Mouse (Mus musculus) spleen, adult 2 months (tissue): ENCODE data around the gene Rap1gap2. TPM values are rescaled to one million over a fixed set of nuclear protein-coding genes. Genes with fewer than 3 reads are reported as not detected.
A peak's percentile ranks its signal among the peaks of the same experiment; 100 is the strongest.

ENCODE experiments used
- DNase-seq, 2 experiments: peaks; one replicate each; pipeline versions ENCODE4 v3.0.0 to v3.0.0-alpha.2; 2012 to 2021; ENCODE audit warnings: low spot score in 2 of 2, low read depth in 1 of 2
- H3K27ac ChIP-seq: fragments of 200-500 bp; 2 replicates; pipeline ENCODE4 v1.5.1; 2012; ENCODE audit warnings: low read length, inconsistent platforms; ENCODE audit not compliant: insufficient read depth
- H3K27me3 ChIP-seq: fragments of 200-500 bp; 2 replicates; pipeline ENCODE4 v1.6.1; 2012; ENCODE audit warnings: mild to moderate bottlenecking, moderate library complexity, low read length, inconsistent platforms; ENCODE audit not compliant: control insufficient read depth, insufficient read depth
- H3K36me3 ChIP-seq: fragments of 200-500 bp; 2 replicates; pipeline ENCODE4 v1.6.1; 2012; ENCODE audit warnings: mild to moderate bottlenecking, low read length, inconsistent platforms; ENCODE audit not compliant: control insufficient read depth, insufficient read depth
- H3K4me1 ChIP-seq: fragments of 200-500 bp; 2 replicates; pipeline ENCODE4 v1.6.1; 2011; ENCODE audit warnings: inconsistent platforms; ENCODE audit not compliant: control insufficient read depth, insufficient read depth, insufficient read length
- H3K4me3 ChIP-seq: fragments of 200-500 bp; 2 replicates; pipeline ENCODE4 v1.5.1; 2011; ENCODE audit warnings: mild to moderate bottlenecking, inconsistent platforms; ENCODE audit not compliant: insufficient read depth, insufficient read length; ENCODE audit errors: extremely low read depth
- CTCF ChIP-seq: fragments of 200-500 bp; IDR thresholded peaks from 2 replicates; pipeline ENCODE4 v1.5.1; 2011; ENCODE audit warnings: mild to moderate bottlenecking, inconsistent platforms; ENCODE audit not compliant: insufficient read depth, insufficient read length, insufficient replicate concordance; ENCODE audit errors: extremely low read depth
- POLR2A ChIP-seq: fragments of 200-500 bp; IDR thresholded peaks from 2 replicates; pipeline ENCODE4 v1.6.1; 2011; ENCODE audit warnings: low read depth, low read length, inconsistent platforms
- WGBS: fragments of 180-500 bp; shearing (Covaris S2); methylation state at CpG from one replicate; pipeline ENCODE4 v1.1.7; 2018; 5-methylcytosine and 5-hydroxymethylcytosine counted together
- polyA plus RNA-seq: library from polyadenylated mRNA; depleted of rRNA; stranded (reverse); fragments of >200 nt; gene quantifications from 2 replicates; pipeline ENCODE4 v1.2.3, GENCODE M21; 2012

Rap1gap2 gene
- polyA plus RNA-seq, 1 experiment = 11.3 TPM

GRCm38 (mm10) chr11:74555716-74556374 lies 54.9 kb downstream of the Rap1gap2 start:
- H3K27ac ChIP-seq = peak overlapping the region; percentile 36; the same call in 1 of the 2 replicates
- TF ChIP-seq POLR2A (no peak), CTCF (no peak)
- H3K4me3 ChIP-seq = no peak overlapping the region
- peaks cover 13% of the 10 kb centered on the region; the same call in 1 of the 2 replicates for H3K4me1 ChIP-seq
- DNase-seq = peak in 1 of 2 experiments; percentile 61
- no peaks in the 10 kb centered on the region for H3K27me3 ChIP-seq
- H3K36me3 ChIP-seq = no peaks in the 10 kb centered on the region
- WGBS = 13% methylated on average over 9 of the region's 9 CpGs

GRCm38 (mm10) chr11:74554683-74555341 lies 55.9 kb downstream of the Rap1gap2 start:
- no peak for DNase-seq
- Histone ChIP-seq H3K27ac (no peak overlapping the region), H3K36me3 (no peaks in the 10 kb centered on the region), H3K27me3 (no peaks in the 10 kb centered on the region), H3K4me1 (peaks cover 13% of the 10 kb centered on the region; the same call in 1 of the 2 replicates), H3K4me3 (no peak overlapping the region)
- no peak for TF ChIP-seq POLR2A
- TF ChIP-seq CTCF = no peak
- WGBS = 51% methylated on average over 15 of the region's 15 CpGs

GRCm38 (mm10) chr11:74551568-74551967 lies 59.1 kb downstream of the Rap1gap2 start:
- TF ChIP-seq CTCF (no peak), POLR2A (no peak)
- no peak for DNase-seq
- Histone ChIP-seq H3K36me3 (no peaks in the 10 kb centered on the region), H3K27ac (no peak overlapping the region), H3K4me3 (no peak overlapping the region), H3K4me1 (peaks cover 12% of the 10 kb centered on the region; the same call in 1 of the 2 replicates), H3K27me3 (no peaks in the 10 kb centered on the region)
- 64% methylated on average over 6 of the region's 6 CpGs for WGBS

- Histone ChIP-seq H3K4me1 (peaks cover 3% of the 10 kb centered on the region; the same call in 1 of the 2 replicates), H3K27ac (no peak overlapping the region), H3K36me3 (no peaks in the 10 kb centered on the region), H3K4me3 (no peak overlapping the region), H3K27me3 (no peaks in the 10 kb centered on the region)
- no peak for DNase-seq
- TF ChIP-seq POLR2A (no peak), CTCF (no peak)
- WGBS = 66% methylated on average over 5 of the region's 5 CpGs
These were observed 60.1 kb downstream of the Rap1gap2 start for GRCm38 (mm10) chr11:74550615-74551102.

- Histone ChIP-seq H3K4me3 (no peak overlapping the region), H3K4me1 (no peaks in the 10 kb centered on the region; the same call in 1 of the 2 replicates), H3K27me3 (no peaks in the 10 kb centered on the region), H3K27ac (no peak overlapping the region), H3K36me3 (no peaks in the 10 kb centered on the region)
- no peak for DNase-seq
- WGBS = 80% methylated on average over 7 of the region's 7 CpGs
- TF ChIP-seq POLR2A = no peak
These were observed 61.8 kb downstream of the Rap1gap2 start for GRCm38 (mm10) chr11:74548781-74549382.

GRCm38 (mm10) chr11:74546933-74547694 lies 63.6 kb downstream of the Rap1gap2 start:
- TF ChIP-seq CTCF (peak; percentile 71; the same call in 1 of the 2 replicates), POLR2A (no peak)
- Histone ChIP-seq H3K4me3 (peak overlapping the region; percentile 50; the same call in 1 of the 2 replicates), H3K27me3 (no peaks in the 10 kb centered on the region), H3K36me3 (no peaks in the 10 kb centered on the region), H3K27ac (peak overlapping the region; percentile 22; the same call in 1 of the 2 replicates), H3K4me1 (no peaks in the 10 kb centered on the region; the same call in 1 of the 2 replicates)
- 1% methylated on average over 16 of the region's 16 CpGs for WGBS
- peak; percentile 40 to 48 for DNase-seq
